Mouse (Mus musculus) heart, embryonic 12.5 days (tissue): ENCODE measurements at regions not wholly inside any gene's neighbourhood (a gene's known extent, or its start where the extent isn't known, plus 50 kb on each side); places are given as distances from the start of the nearest gene placed in this dataset.

Experiments used
- ATAC-seq: fragments of 200-750 bp; cut with Nextera tagmentation; 2 replicates; pipeline ENCODE4 v1.8.0; 2017; ENCODE audit warnings: moderate TSS enrichment, moderate library complexity; ENCODE audit not compliant: insufficient number of reproducible peaks, low FRiP score
- H3K27ac ChIP-seq: fragments of 300-500 bp; sonication (generic); 2 replicates; pipeline ENCODE4 v1.5.1; 2016; ENCODE audit warnings: mild to moderate bottlenecking, moderate library complexity; ENCODE audit not compliant: poor library complexity, severe bottlenecking
- H3K27me3 ChIP-seq: fragments of 300-500 bp; sonication (generic); replicated peaks from 2 replicates; pipeline ENCODE4 v1.6.1; 2016; ENCODE audit warnings: mild to moderate bottlenecking, moderate library complexity
- H3K36me3 ChIP-seq: fragments of 300-500 bp; sonication (generic); 2 replicates; pipeline ENCODE4 v1.6.1; 2016; ENCODE audit warnings: mild to moderate bottlenecking, moderate library complexity
- H3K4me1 ChIP-seq: fragments of 300-500 bp; sonication (generic); replicated peaks from 2 replicates; pipeline ENCODE4 v1.6.1; 2016; ENCODE audit warnings: mild to moderate bottlenecking
- H3K4me2 ChIP-seq: fragments of 300-500 bp; sonication (generic); 2 replicates; pipeline ENCODE4 v1.6.1; 2016; ENCODE audit warnings: mild to moderate bottlenecking, moderate library complexity
- H3K4me3 ChIP-seq: fragments of 300-500 bp; sonication (generic); 2 replicates; pipeline ENCODE4 v1.5.1; 2016; ENCODE audit warnings: mild to moderate bottlenecking
- H3K9ac ChIP-seq: fragments of 300-500 bp; sonication (generic); 2 replicates; pipeline ENCODE4 v1.6.1; 2016; ENCODE audit warnings: mild to moderate bottlenecking, moderate library complexity
- H3K9me3 ChIP-seq: fragments of 300-500 bp; sonication (generic); replicated peaks from 2 replicates; pipeline ENCODE4 v1.6.1; 2016; ENCODE audit warnings: mild to moderate bottlenecking, moderate library complexity
- WGBS: fragments of 180-500 bp; shearing (Covaris S2); methylation state at CpG from one replicate; pipeline ENCODE4 v1.1.7; 2016; 5-methylcytosine and 5-hydroxymethylcytosine counted together

GRCm38 (mm10) chr15:85669652-85670175 is 65.1 kb upstream of the Ppara start:
- Histone ChIP-seq H3K36me3 (no peaks in the 10 kb centered on the region; the same call in 1 of the 2 replicates), H3K4me1 (peaks cover 17% of the 10 kb centered on the region), H3K9me3 (no peaks in the 10 kb centered on the region), H3K4me2 (peak overlapping the region; percentile 85), H3K27ac (peak overlapping the region; percentile 67), H3K4me3 (peak overlapping the region; percentile 89), H3K27me3 (peaks cover 68% of the 10 kb centered on the region), H3K9ac (peak overlapping the region; percentile 93)
- peak; percentile 16; the same call in 1 of the 2 replicates for ATAC-seq
- 37% methylated on average over 15 of the region's 15 CpGs for WGBS

GRCm38 (mm10) chr15:85670176-85670788 is 64.5 kb upstream of the Ppara start:
- peak; percentile 44 for ATAC-seq
- Histone ChIP-seq H3K36me3 (no peaks in the 10 kb centered on the region; the same call in 1 of the 2 replicates), H3K4me1 (peaks cover 17% of the 10 kb centered on the region), H3K27ac (peak overlapping the region; percentile 67), H3K4me3 (peak overlapping the region; percentile 89), H3K4me2 (peak overlapping the region; percentile 85), H3K27me3 (peaks cover 71% of the 10 kb centered on the region), H3K9me3 (no peaks in the 10 kb centered on the region), H3K9ac (peak overlapping the region; percentile 93)
- 1% methylated on average over 54 of the region's 64 CpGs for WGBS

GRCm38 (mm10) chr15:85670789-85671700 is 63.7 kb upstream of the Ppara start:
- Histone ChIP-seq H3K4me3 (peak overlapping the region; percentile 89), H3K4me2 (peak overlapping the region; percentile 85), H3K9me3 (no peaks in the 10 kb centered on the region), H3K36me3 (peaks cover 3% of the 10 kb centered on the region; the same call in 1 of the 2 replicates), H3K4me1 (peaks cover 17% of the 10 kb centered on the region), H3K27ac (peak overlapping the region; percentile 67), H3K9ac (peak overlapping the region; percentile 93), H3K27me3 (peaks cover 74% of the 10 kb centered on the region)
- under 1% methylated on average over 128 of the region's 141 CpGs for WGBS
- ATAC-seq = peak; percentile 71

- Histone ChIP-seq H3K4me3 (peak overlapping the region; percentile 89), H3K9me3 (no peaks in the 10 kb centered on the region), H3K27me3 (peaks cover 76% of the 10 kb centered on the region), H3K27ac (no peak overlapping the region; the same call in 1 of the 2 replicates), H3K9ac (peak overlapping the region; percentile 93), H3K36me3 (peaks cover 5% of the 10 kb centered on the region; the same call in 1 of the 2 replicates), H3K4me1 (peaks cover 17% of the 10 kb centered on the region), H3K4me2 (peak overlapping the region; percentile 85)
- 2% methylated on average over 50 of the region's 50 CpGs for WGBS
- ATAC-seq = peak; percentile 20
Measured at GRCm38 (mm10) chr15:85671701-85672191, 63.0 kb upstream of the Ppara start.

GRCm38 (mm10) chr15:85672376-85672775 is 62.4 kb upstream of the Ppara start:
- ATAC-seq = no peak
- Histone ChIP-seq H3K9me3 (no peaks in the 10 kb centered on the region), H3K4me3 (peak overlapping the region; percentile 89), H3K27ac (no peak overlapping the region), H3K27me3 (peaks cover 78% of the 10 kb centered on the region), H3K9ac (peak overlapping the region; percentile 93; the same call in 1 of the 2 replicates), H3K4me1 (peaks cover 17% of the 10 kb centered on the region), H3K4me2 (peak overlapping the region; percentile 85), H3K36me3 (peaks cover 5% of the 10 kb centered on the region; the same call in 1 of the 2 replicates)
- WGBS = 82% methylated on average over 3 of the region's 3 CpGs

GRCm38 (mm10) chr15:85672931-85673330 is 61.9 kb upstream of the Ppara start:
- Histone ChIP-seq H3K9ac (peak overlapping the region; percentile 27; the same call in 1 of the 2 replicates), H3K9me3 (no peaks in the 10 kb centered on the region), H3K4me1 (peaks cover 17% of the 10 kb centered on the region), H3K4me3 (peak overlapping the region; percentile 89), H3K36me3 (peaks cover 5% of the 10 kb centered on the region; the same call in 1 of the 2 replicates), H3K27ac (no peak overlapping the region), H3K4me2 (peak overlapping the region; percentile 85), H3K27me3 (peaks cover 80% of the 10 kb centered on the region)
- ATAC-seq = no peak
- 74% methylated on average over 3 of the region's 3 CpGs for WGBS

- 78% methylated on average over 9 of the region's 9 CpGs for WGBS
- Histone ChIP-seq H3K9ac (no peak overlapping the region), H3K36me3 (peaks cover 8% of the 10 kb centered on the region; the same call in 1 of the 2 replicates), H3K27ac (no peak overlapping the region), H3K9me3 (no peaks in the 10 kb centered on the region), H3K4me1 (peaks cover 17% of the 10 kb centered on the region), H3K4me2 (peak overlapping the region; percentile 38), H3K4me3 (no peak overlapping the region), H3K27me3 (peaks cover 83% of the 10 kb centered on the region)
- ATAC-seq = no peak
Measured at GRCm38 (mm10) chr15:85673506-85673905, 61.3 kb upstream of the Ppara start.

- Histone ChIP-seq H3K9ac (0 out of 2 replicates have a peak overlapping the region, but pooled peaks have one; percentile 16), H3K4me2 (peak overlapping the region; percentile 5; the same call in 1 of the 2 replicates), H3K4me3 (0 out of 2 replicates have a peak overlapping the region, but pooled peaks have one; percentile 1), H3K9me3 (no peaks in the 10 kb centered on the region), H3K27ac (no peak overlapping the region), H3K36me3 (peaks cover 8% of the 10 kb centered on the region; the same call in 1 of the 2 replicates), H3K4me1 (peaks cover 11% of the 10 kb centered on the region), H3K27me3 (peaks cover 83% of the 10 kb centered on the region)
- WGBS = 81% methylated on average over 9 of the region's 9 CpGs
- no peak for ATAC-seq
Measured at GRCm38 (mm10) chr15:85674191-85674984, 60.4 kb upstream of the Ppara start.

GRCm38 (mm10) chr15:85675126-85675525 is 59.7 kb upstream of the Ppara start:
- ATAC-seq = no peak

GRCm38 (mm10) chr15:85675736-85676135 is 59.0 kb upstream of the Ppara start:
- Histone ChIP-seq H3K4me1 (peaks cover 4% of the 10 kb centered on the region; the same call in 1 of the 2 replicates), H3K4me2 (no peak overlapping the region), H3K9ac (no peak overlapping the region), H3K27ac (no peak overlapping the region), H3K4me3 (no peak overlapping the region), H3K9me3 (no peaks in the 10 kb centered on the region), H3K27me3 (peaks cover 73% of the 10 kb centered on the region), H3K36me3 (peaks cover 8% of the 10 kb centered on the region; the same call in 1 of the 2 replicates)
- no peak for ATAC-seq
- WGBS = 80% methylated on average over 5 of the region's 5 CpGs

More at GRCm38 (mm10) chr15:85675126-85675525, 59.7 kb upstream of the Ppara start:
- Histone ChIP-seq H3K36me3 (peaks cover 8% of the 10 kb centered on the region; the same call in 1 of the 2 replicates), H3K27me3 (peaks cover 77% of the 10 kb centered on the region), H3K9ac (no peak overlapping the region), H3K27ac (no peak overlapping the region), H3K9me3 (no peaks in the 10 kb centered on the region), H3K4me2 (no peak overlapping the region), H3K4me3 (no peak overlapping the region), H3K4me1 (peaks cover 5% of the 10 kb centered on the region; the same call in 1 of the 2 replicates)
- WGBS = 86% methylated on average over 7 of the region's 7 CpGs
